Mouse (Mus musculus) urinary bladder, postnatal 25 days (tissue): ENCODE data around the gene Gm20431.
A peak's percentile ranks its signal among the peaks of the same experiment; 100 is the strongest.
"Not testable (repeated sequence)": the region's sequence is repeated elsewhere in the genome, so short reads cannot be mapped to it uniquely, and the experiment has no call there.

Experiments used
- DNase-seq: peaks from one replicate; pipeline ENCODE4 v3.0.0; 2022; ENCODE audit warnings: low spot score

The Gm20431 gene

GRCm38 (mm10) chr2:167659177-167659846 is 2.0 kb downstream of the Gm20431 start:
- DNase-seq, result no peak

GRCm38 (mm10) chr2:167658712-167659111 is 2.6 kb downstream of the Gm20431 start:
- DNase-seq, result no peak

GRCm38 (mm10) chr2:167657973-167658372 is 3.3 kb downstream of the Gm20431 start:
- no peak for DNase-seq

- DNase-seq, result no peak
Measured at GRCm38 (mm10) chr2:167656629-167657478, 4.4 kb downstream of the Gm20431 start.

GRCm38 (mm10) chr2:167654911-167655600 is 6.2 kb downstream of the Gm20431 start:
- no peak for DNase-seq

GRCm38 (mm10) chr2:167652694-167653093 is 8.6 kb downstream of the Gm20431 start:
- no peak for DNase-seq

GRCm38 (mm10) chr2:167651622-167652021 is 9.7 kb downstream of the Gm20431 start:
- no peak for DNase-seq

GRCm38 (mm10) chr2:167649290-167650032 is 11.8 kb downstream of the Gm20431 start:
- no peak for DNase-seq

GRCm38 (mm10) chr2:167646411-167646810 is 14.9 kb downstream of the Gm20431 start:
- DNase-seq, result no peak

- not testable (repeated sequence) for DNase-seq
Measured at GRCm38 (mm10) chr2:167643356-167644052, 17.8 kb downstream of the Gm20431 start.

- no peak for DNase-seq
Measured at GRCm38 (mm10) chr2:167642164-167642563, 19.1 kb downstream of the Gm20431 start.

- DNase-seq, result no peak
Measured at GRCm38 (mm10) chr2:167641337-167641736, 20.0 kb downstream of the Gm20431 start.

- no peak for DNase-seq
Measured at GRCm38 (mm10) chr2:167640279-167640678, 21.0 kb downstream of the Gm20431 start.

GRCm38 (mm10) chr2:167634865-167635512 is 26.3 kb downstream of the Gm20431 start:
- DNase-seq, result no peak

- peak; percentile 87 for DNase-seq
Measured at GRCm38 (mm10) chr2:167634338-167634770, 26.9 kb downstream of the Gm20431 start.

GRCm38 (mm10) chr2:167633537-167633872 is 27.8 kb downstream of the Gm20431 start:
- no peak for DNase-seq

GRCm38 (mm10) chr2:167632731-167633536 is 28.4 kb downstream of the Gm20431 start:
- no peak for DNase-seq

GRCm38 (mm10) chr2:167631591-167632448 is 29.5 kb downstream of the Gm20431 start, which contains the start of gene Ube2v1:
Ube2v1 (minus strand) TSS chr2:167632095.
- DNase-seq, result peak; percentile 97

- DNase-seq, result peak; percentile 25
Measured at GRCm38 (mm10) chr2:167631181-167631590, 30.1 kb downstream of the Gm20431 start.
